Mouse (Mus musculus): ENCODE data around the gene Cdh12.

DNA sequence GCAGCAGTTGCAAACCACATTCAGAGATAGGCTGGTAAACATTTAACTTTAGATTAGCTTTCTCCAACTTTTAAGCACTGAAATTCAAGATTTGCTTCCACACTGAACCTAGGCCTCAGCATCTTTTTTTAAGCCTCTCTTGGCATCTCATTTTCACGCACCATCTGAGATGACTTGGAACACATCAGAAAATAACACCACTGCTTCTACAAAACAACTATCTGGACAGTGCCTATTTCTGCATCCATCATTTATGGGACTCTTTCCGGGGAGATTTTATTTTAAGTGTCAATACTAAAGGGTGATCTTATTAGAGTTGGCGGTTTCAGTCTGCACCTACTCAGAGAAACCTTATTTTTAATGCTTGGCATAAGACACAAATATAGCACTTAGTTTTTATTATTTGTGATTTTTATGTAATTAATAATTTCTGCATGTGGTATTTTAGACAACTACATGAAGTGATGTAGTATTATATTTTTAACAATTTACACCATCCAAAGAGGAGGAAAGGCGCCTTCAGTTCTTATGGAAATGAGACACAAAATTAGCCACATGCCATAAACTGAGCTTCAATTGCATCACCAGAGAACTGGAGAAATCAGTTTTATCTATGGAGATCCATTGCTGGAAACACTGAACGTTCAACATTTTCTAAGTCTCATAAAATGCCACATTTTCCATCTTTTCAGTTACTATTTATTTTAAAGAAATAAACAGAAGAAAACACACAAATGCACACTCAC lies 906.5 kb downstream of the Cdh12 start:
- TF ChIP-seq MAFK (IDR thresholded peaks at IDR 0.05; ENCODE audit: insufficient read depth, low read depth, low read length) (no peak), ZNF384 (IDR thresholded peaks at IDR 0.05; ENCODE audit: low read depth, low read length) (no peak), CHD2 (IDR thresholded peaks at IDR 0.05; ENCODE audit: low read depth, low read length) (no peak), HCFC1 (IDR thresholded peaks at IDR 0.05; ENCODE audit: borderline replicate concordance, insufficient read depth, low read length) (no peak)

Data from ES-E14 (cell line).